Mouse (Mus musculus) embryo, embryonic 10 days (tissue): ENCODE measurements around the gene Cep104.

Experiments
- DNase-seq: peaks from one replicate; pipeline ENCODE4 v3.0.0-alpha.2; 2015; ENCODE audit warnings: low spot score

The Cep104 gene

GRCm38 (mm10) chr4:153993505-153993904, 18.5 kb downstream of the Cep104 start:
- DNase-seq, result no peak

GRCm38 (mm10) chr4:154005488-154005887, 30.5 kb downstream of the Cep104 start:
- DNase-seq, result no peak

- DNase-seq, result no peak
These were observed 31.3 kb downstream of the Cep104 start for GRCm38 (mm10) chr4:154006264-154006663.

GRCm38 (mm10) chr4:154007759-154008158, 32.8 kb downstream of the Cep104 start:
- no peak for DNase-seq

DNA sequence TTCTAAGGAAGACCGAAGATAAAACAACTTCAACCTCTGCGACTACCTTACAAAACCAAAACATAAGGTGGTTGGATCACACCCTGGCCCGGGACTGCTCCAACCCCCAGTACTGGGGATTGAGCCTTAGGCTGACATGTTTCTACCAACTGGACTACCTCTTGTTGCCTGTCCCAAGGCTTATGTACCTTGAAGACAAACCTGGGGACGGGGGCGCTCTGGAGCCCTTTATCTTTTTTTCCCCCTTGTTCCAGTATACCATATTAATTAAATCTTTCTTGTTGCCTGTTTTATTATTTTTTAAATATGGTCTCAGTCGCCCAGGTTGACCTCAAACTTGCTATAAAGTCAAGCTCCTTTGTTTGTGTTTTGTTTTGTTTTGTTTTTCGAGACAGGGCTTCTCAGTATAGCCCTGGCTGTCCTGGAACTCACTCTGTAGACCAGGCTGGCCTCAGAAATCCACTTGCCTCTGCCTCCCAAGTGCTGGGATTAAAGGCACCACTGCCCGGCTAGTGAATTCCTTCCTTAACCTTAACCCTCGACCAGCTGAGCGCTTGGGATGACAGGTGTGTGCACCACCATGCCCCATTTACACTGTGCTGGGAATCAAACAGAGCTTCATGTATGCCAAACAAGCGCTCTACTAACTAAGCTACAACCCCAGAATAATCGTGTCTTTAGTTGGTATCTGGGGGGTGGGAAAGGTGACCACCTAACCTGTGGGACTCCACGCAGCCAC, 36.1 kb downstream of the Cep104 start:
- no peak for DNase-seq

GRCm38 (mm10) chr4:154011646-154012089, 36.7 kb downstream of the Cep104 start, which contains the start of gene Lrrc47:
Gene Lrrc47, plus strand, starts transcription at chr4:154011731.
- peak; percentile 88 for DNase-seq

DNA sequence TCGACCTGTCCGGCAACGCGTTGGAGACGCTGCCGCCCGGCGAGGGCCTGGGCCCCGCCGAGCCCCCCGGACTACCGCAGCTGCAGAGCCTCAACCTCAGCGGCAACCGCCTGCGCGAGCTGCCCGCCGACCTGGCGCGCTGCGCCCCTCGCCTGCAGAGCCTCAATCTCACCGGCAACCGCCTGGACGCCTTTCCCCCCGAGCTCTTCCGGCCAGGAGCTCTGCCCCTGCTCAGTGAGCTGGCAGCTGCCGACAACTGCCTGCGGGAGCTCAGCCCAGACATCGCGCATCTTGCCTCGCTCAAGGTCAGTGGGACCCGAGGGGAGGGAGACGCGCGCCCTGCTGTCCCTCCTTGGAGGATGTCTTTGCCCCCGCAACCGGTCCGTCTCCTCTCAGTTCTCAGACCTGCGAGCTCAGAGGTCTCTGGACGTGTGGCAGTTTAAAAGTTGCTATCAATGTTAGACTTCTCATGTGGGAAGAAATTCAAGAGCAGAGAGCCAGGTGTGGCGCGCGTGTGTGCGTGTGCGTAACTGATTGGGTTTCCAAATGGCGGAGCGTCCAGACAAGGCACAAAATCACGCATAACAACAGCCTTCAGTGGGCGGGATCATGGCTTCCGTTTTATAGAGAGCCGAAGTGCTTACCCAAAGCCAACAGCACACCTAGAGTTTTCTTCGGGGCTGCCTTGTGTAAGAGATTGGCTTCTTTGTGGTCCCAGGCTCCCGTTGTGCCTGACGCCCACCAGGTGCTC, 37.3 kb downstream of the Cep104 start:
- no peak for DNase-seq

GRCm38 (mm10) chr4:154015476-154015875, 40.5 kb downstream of the Cep104 start:
- DNase-seq, result no peak

- DNase-seq, result peak; percentile 53
These were observed 44.6 kb downstream of the Cep104 start for GRCm38 (mm10) chr4:154019571-154019970.

GRCm38 (mm10) chr4:154021432-154021831, 46.4 kb downstream of the Cep104 start:
- no peak for DNase-seq

DNA sequence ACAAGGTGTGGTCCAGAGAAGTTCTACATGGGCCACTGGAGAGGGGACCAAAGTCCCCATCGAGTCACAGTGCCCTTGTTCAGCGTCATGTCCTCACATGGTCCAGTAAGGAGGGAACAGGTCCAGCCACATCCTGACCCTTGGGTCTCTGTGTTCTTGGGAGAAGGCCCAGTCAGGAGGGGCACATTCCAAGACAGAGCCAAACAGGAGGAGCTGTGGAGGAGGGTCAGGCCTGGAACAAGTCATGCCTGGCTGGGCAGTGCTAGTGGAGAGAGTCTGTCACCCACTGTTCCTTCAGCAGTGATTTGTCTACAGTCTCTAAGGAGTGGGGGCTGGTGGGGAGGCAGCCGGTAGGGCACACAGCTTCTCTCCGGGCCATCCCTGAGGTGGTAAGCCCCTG, 47.4 kb downstream of the Cep104 start:
- DNase-seq, result no peak

DNA sequence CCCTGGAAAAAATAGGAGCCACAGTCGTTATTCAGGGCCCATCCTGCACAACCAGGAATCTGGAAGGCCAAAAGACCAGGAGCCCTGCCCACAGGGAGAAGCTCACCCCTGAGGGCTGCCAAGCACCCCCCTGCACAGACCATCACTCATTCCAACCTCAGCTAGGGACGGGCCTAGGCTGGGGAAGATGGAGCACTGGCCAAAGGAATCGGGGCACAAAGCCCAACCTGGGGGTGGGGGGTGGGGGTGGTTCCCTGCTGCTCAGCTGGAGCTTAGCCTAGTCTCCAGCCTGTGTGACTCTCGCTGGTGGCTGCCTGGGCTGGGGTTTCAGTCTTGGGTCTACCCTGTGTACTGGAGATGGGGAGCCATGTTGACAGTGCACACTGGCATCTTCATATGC, 47.9 kb downstream of the Cep104 start:
- DNase-seq, result no peak

DNA sequence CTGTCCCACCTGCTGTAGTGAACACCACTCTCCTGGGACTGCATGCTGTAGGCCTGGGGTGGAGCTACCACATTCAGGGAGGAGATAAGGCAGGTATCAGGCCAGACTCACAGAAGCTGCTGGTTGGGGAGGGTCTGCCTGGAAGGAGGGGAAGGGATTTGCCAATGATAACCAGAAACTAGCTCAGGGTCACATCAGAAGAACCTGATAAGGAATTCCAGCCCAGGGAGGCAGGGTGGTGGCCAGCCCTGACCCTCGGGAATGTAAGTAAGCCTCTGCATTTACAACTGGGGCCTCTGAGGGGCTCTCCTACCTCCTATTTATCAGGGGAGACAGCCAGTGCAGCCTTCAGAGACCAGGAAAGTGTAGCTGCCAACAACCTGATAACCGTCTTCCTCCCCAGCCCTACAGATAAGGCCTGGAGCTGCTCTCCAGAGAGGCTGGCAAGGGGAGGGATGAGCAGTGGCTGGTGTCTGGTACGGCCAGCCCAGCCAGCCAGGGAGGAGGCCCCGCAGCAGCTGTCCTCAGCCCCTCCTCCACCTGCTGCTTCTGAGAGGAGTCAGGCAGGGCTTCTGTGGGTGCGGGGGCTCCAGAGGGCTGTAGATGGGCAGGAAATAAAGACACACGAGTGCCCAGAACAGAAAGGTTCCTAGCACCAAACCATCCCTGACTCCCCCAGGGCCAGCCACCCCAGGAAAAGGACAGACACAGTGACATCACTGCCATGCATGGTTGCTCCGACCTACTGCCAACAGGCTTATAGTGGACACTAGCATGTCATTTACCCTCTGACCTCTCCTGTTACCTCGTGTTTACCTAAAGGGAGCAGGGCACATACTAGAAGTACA, 49.0 kb downstream of the Cep104 start:
- DNase-seq, result peak; percentile 33

DNA sequence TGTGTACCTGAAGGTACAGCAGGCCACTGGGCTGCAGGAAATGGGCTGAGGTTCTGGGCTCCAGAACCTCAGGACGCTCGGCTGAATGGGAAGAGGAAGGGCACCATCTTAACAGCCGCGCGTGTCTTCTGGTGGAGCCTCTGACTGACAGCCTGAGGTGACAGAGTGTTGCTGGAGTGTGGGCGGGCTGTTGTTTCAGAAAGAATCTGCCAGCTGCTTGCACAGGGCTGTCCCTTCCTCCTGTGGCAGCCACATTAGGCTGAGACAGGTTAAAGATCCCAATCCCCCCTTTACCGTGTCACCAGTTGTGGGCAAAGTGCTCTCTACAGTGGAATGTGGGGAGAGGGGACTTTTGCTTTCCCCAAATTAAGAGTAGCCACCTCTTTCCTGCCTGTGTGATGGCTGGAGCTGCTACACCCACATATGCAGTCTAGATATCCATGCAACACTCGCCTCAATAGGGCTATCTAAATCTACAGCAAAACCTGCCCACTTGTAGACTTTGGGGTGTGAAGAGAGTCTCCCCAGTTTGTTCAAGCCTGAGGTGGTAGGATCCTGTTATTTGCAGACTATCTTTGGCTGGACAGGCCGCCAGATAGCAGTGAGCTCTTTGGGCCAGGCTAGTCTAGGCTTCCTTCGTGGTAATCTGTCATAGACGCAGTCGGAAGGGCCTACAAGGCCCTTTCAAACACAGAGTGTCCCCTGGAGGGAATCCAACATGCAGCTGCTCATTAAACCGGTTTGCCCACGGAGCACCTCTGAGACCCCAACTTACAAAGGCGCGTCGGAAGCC, 49.9 kb downstream of the Cep104 start:
- no peak for DNase-seq

- peak; percentile 68 for DNase-seq
These were observed 50.8 kb downstream of the Cep104 start, which contains the start of gene Smim1 for GRCm38 (mm10) chr4:154025641-154026440. Gene Smim1, minus strand, starts transcription at chr4:154026230.

DNA sequence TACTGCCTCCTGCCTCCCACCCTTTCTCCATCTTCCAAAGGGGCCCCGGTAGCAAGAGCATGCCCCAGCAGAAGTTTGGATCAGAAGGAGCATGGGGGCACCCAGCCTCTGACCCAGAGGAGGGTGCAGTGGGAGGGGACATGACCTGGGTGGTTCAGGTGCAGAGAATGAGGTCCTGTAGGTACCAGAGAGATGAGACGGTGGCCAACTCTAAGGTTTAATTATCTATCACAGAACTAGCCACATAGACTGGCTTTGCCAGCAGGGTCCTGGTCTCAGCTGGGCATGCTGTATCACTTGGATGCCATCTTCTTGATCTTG, 51.4 kb downstream of the Cep104 start:
- no peak for DNase-seq

DNA sequence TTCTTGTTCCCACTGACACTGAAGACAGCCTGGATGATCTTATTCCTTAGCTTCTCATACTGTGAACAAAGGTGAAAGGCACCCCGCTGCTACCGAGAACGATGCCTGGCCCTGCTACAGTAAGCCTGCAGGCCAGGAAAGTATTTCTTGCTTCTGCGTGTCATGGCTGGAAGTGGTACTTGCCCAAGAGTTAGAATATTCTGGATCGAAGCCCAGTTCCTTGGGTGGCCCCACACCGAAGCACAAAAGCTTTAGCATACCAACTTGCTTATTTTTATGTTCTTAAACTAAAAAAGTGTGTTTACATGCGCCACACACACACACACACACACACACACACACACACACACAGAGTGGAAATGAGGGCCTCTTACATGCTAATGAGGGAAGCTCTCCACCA, 53.1 kb downstream of the Cep104 start:
- no peak for DNase-seq

- peak; percentile 46 for DNase-seq
These were observed 53.7 kb downstream of the Cep104 start for GRCm38 (mm10) chr4:154028646-154029045.

GRCm38 (mm10) chr4:154037123-154037522, 62.1 kb downstream of the Cep104 start:
- DNase-seq, result no peak

DNA sequence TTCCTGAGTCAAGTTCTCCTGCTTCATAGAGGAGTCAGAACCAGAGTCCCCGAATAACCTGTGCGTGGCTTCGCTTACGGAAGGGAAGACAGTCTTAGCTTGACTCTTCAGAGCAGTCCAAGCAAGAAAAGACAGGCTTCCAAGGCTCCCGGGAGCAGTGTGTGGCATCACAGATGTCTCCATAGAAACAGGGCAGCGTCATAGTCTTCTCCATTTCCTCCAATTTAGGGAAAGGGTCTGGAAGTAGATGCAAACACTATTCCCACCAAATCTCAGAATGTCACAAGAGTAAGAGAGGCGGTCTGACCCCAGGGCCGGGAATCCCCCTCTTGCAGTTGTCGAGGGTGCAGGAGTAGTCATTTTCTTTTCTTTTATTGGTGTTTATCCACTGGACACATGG, 67.6 kb downstream of the Cep104 start, which contains the start of gene Ccdc27:
TSS of gene Ccdc27 (minus strand) at position 101 of the 400 bp plus-strand sequence.
- no peak for DNase-seq

GRCm38 (mm10) chr4:154045837-154046236, 70.8 kb downstream of the Cep104 start:
- DNase-seq, result no peak
